Mouse (Mus musculus): Measurements from ENCODE around the gene Tmem170.

- no peak for TF ChIP-seq CTCF (conservative IDR thresholded peaks at IDR 0.05; ENCODE audit: insufficient read depth, insufficient read length, low read depth, low read length)
- no peak for TF ChIP-seq POLR2A (IDR thresholded peaks at IDR 0.05; ENCODE audit: low read depth, low read length)
Observed at GRCm38 (mm10) chr8:111868664-111869063, 7.9 kb downstream of the Tmem170 start.

Measured in kidney, adult 2 months (tissue).